Mouse (Mus musculus): Measurements from ENCODE around the gene Cmya5. TPM values are rescaled to one million over a fixed set of nuclear protein-coding genes. Genes with fewer than 3 reads are reported as not detected.
"Not testable (repeated sequence)": the region's sequence is repeated elsewhere in the genome, so short reads cannot be mapped to it uniquely, and the experiment has no call there.

Cmya5 gene
- polyA plus RNA-seq, 1 experiment = 1.5 TPM

DNA sequence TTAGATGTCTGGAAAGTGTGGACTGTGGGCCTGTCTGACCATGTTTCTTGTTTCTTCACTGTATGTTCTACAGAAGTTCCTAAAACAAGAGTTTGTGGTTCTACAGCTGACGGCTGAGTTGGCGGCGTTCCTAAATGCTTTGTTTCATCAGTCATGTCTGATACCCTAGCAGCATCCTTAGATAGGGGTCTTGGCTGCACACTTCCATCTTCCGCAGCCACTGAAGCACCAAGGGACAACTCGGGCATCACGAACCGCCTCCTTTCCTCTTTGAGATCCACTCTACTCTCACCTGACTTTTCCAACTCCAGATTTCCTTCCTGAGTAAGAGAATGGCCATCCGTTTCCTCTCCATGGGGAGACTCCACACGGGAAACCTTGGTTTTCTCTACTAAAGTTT is 53.3 kb downstream of the Cmya5 start:
- Histone ChIP-seq H3K36me3 (ENCODE audit: control insufficient read depth, insufficient read depth, low read length) (no peaks in the 10 kb centered on the region), H3K27me3 (ENCODE audit: control insufficient read depth, insufficient read depth, low read length) (no peaks in the 10 kb centered on the region), H3K4me3 (ENCODE audit: control insufficient read depth, insufficient read depth, low read length) (no peak overlapping the region), H3K4me1 (replicated peaks; ENCODE audit: control insufficient read depth, insufficient read depth, low read length) (peaks cover 41% of the 10 kb centered on the region), H3K27ac (ENCODE audit: control insufficient read depth, insufficient read depth, low read length) (no peak overlapping the region)
- 78% methylated on average over 9 of the region's 9 CpGs for WGBS
- TF ChIP-seq POLR2A (IDR thresholded peaks at IDR 0.05; ENCODE audit: control insufficient read depth, extremely low read depth, insufficient read depth, low read length, poor library complexity) (no peak), CTCF (IDR thresholded peaks at IDR 0.05; ENCODE audit: borderline replicate concordance, control insufficient read depth, extremely low read depth, insufficient read depth, low read length, poor library complexity) (no peak)
- DNase-seq = no peak

DNA sequence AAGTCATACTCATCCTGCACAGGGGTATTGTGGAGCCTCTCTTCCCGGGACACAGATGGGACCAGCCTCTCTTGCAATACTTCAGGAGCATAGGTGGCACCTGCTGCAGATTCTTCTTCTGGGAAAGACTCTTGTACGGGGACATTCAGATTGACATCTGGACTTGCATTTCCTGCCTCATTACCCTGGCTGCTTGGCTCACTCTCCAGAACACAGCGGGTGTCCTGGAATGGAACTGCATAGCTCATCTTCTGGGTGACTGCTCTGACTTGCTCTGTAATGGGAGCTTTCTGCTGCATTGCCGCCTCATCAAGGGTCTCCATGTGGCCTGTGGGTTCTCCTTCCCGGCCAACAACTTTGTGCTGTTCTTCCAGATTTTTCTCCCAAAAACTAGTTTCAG is 55.0 kb downstream of the Cmya5 start:
- TF ChIP-seq CTCF (IDR thresholded peaks at IDR 0.05; ENCODE audit: borderline replicate concordance, control insufficient read depth, extremely low read depth, insufficient read depth, low read length, poor library complexity) (no peak), POLR2A (IDR thresholded peaks at IDR 0.05; ENCODE audit: control insufficient read depth, extremely low read depth, insufficient read depth, low read length, poor library complexity) (no peak)
- H3K27ac ChIP-seq (ENCODE audit: control insufficient read depth, insufficient read depth, low read length) = no peak overlapping the region
- H3K36me3 ChIP-seq (ENCODE audit: control insufficient read depth, insufficient read depth, low read length) = no peaks in the 10 kb centered on the region
- 78% methylated on average over 5 of the region's 5 CpGs for WGBS
- H3K4me3 ChIP-seq (ENCODE audit: control insufficient read depth, insufficient read depth, low read length) = no peak overlapping the region
- H3K4me1 ChIP-seq (replicated peaks; ENCODE audit: control insufficient read depth, insufficient read depth, low read length) = peaks cover 25% of the 10 kb centered on the region
- no peaks in the 10 kb centered on the region for H3K27me3 ChIP-seq (ENCODE audit: control insufficient read depth, insufficient read depth, low read length)
- no peak for DNase-seq

DNA sequence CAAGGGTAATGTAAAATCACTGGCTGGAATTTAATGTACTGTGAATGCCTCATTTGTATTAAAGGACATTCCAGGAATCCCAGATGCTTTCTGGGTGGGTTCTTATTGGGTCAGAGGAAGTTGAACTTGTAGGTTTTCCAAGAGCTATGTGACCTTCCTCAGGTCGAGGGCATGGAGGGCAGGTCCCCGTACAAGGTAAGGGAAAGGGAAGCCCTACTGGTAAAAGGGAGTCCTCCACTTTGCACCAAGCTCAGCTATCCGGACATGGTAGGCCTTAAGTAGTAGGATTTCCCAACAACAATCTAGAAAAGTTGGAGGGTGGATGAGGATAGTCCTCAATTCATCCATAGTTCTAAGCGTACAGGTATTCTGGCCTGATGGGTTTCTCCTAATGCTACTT is 58.8 kb downstream of the Cmya5 start:
- H3K36me3 ChIP-seq (ENCODE audit: control insufficient read depth, insufficient read depth, low read length) = no peaks in the 10 kb centered on the region
- 91% methylated on average over 4 of the region's 4 CpGs for WGBS
- H3K27ac ChIP-seq (ENCODE audit: control insufficient read depth, insufficient read depth, low read length) = no peak overlapping the region
- H3K27me3 ChIP-seq (ENCODE audit: control insufficient read depth, insufficient read depth, low read length) = no peaks in the 10 kb centered on the region
- H3K4me1 ChIP-seq (replicated peaks; ENCODE audit: control insufficient read depth, insufficient read depth, low read length) = peaks cover 7% of the 10 kb centered on the region; the same call in 1 of the 2 replicates
- no peak overlapping the region for H3K4me3 ChIP-seq (ENCODE audit: control insufficient read depth, insufficient read depth, low read length)
- no peak for DNase-seq
- TF ChIP-seq CTCF (IDR thresholded peaks at IDR 0.05; ENCODE audit: borderline replicate concordance, control insufficient read depth, extremely low read depth, insufficient read depth, low read length, poor library complexity) = no peak
- no peak for TF ChIP-seq POLR2A (IDR thresholded peaks at IDR 0.05; ENCODE audit: control insufficient read depth, extremely low read depth, insufficient read depth, low read length, poor library complexity)

DNA sequence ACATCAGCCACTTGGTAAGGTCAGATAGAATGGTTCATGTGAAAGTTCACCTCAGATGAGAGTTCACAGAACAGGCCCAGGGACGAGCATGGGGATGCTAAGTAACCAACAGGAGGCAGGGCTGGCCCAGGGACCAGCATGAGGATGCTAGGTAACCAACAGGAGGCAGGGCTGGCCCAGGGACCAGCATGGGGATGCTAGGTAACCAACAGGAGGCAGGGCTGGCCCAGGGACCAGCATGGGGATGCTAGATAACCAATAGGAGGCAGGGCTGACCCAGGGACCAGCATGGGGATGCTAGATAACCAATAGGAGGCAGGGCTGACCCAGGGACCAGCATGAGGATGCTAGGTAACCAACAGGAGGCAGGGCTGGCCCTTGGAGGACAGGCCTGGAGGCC is 62.2 kb downstream of the Cmya5 start:
- not testable (repeated sequence) for H3K27me3 ChIP-seq (ENCODE audit: control insufficient read depth, insufficient read depth, low read length); DNase-seq
- WGBS = 95% methylated on average over 1 of the region's 1 CpGs

DNA sequence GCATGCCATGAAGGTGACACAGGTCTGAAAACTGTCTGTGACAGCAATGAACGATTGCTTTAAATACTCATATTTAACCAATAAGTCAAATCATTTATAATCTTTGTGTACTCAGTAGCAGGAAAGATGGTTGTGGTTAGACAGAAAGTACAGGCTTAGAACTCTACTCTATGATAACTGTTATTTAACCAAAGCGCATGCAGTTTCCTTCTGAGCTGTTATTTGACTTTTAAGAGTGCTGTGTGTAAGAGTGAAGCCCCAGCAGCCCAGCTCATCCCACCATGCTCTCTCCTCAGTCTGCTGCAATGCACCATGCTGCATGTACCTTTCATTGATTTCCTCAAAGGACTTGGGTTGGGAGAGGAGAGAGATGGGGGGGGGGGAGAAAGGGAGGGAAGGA is 63.7 kb downstream of the Cmya5 start:
- WGBS = 69% methylated on average over 2 of the region's 2 CpGs
- Histone ChIP-seq H3K27ac (ENCODE audit: control insufficient read depth, insufficient read depth, low read length) (no peak overlapping the region), H3K36me3 (ENCODE audit: control insufficient read depth, insufficient read depth, low read length) (no peaks in the 10 kb centered on the region), H3K4me1 (replicated peaks; ENCODE audit: control insufficient read depth, insufficient read depth, low read length) (peaks cover 2% of the 10 kb centered on the region; the same call in 1 of the 2 replicates), H3K27me3 (ENCODE audit: control insufficient read depth, insufficient read depth, low read length) (no peaks in the 10 kb centered on the region), H3K4me3 (ENCODE audit: control insufficient read depth, insufficient read depth, low read length) (no peak overlapping the region)
- no peak for DNase-seq
- TF ChIP-seq POLR2A (IDR thresholded peaks at IDR 0.05; ENCODE audit: control insufficient read depth, extremely low read depth, insufficient read depth, low read length, poor library complexity) = no peak
- TF ChIP-seq CTCF (IDR thresholded peaks at IDR 0.05; ENCODE audit: borderline replicate concordance, control insufficient read depth, extremely low read depth, insufficient read depth, low read length, poor library complexity) = no peak

More for the DNA sequence above, 62.2 kb downstream of the Cmya5 start:
- H3K36me3 ChIP-seq (ENCODE audit: control insufficient read depth, insufficient read depth, low read length); H3K27ac ChIP-seq (ENCODE audit: control insufficient read depth, insufficient read depth, low read length); H3K4me1 ChIP-seq (replicated peaks; ENCODE audit: control insufficient read depth, insufficient read depth, low read length); H3K4me3 ChIP-seq (ENCODE audit: control insufficient read depth, insufficient read depth, low read length): not testable (repeated sequence)

DNA sequence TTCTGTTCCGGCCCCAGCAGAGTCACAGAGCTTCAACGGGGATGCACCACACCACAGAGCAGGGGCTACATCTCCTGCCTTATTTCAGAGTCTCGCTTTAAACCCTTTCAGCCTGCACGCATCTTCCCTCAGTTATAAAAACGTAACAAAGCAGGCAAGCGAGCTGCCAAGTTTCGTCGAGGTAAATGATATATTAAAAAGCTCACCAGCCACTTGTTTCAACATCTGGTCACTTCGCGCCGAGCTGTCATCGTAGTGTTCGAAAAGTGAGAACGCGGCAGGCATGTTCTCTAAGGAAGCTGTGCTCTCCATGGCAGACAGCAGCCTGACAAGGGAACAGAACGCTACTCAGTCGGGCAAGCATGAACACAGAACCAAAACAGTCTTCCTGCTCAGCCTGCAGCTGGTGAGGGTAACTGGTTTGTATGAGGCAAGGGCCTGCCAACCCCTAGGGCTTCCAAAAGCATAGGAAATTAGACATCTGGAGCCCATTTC is 70.3 kb downstream of the Cmya5 start:
- no peaks in the 10 kb centered on the region for H3K27me3 ChIP-seq (ENCODE audit: control insufficient read depth, insufficient read depth, low read length)
- H3K36me3 ChIP-seq (ENCODE audit: control insufficient read depth, insufficient read depth, low read length) = no peaks in the 10 kb centered on the region
- H3K4me1 ChIP-seq (replicated peaks; ENCODE audit: control insufficient read depth, insufficient read depth, low read length) = peaks cover 23% of the 10 kb centered on the region
- H3K27ac ChIP-seq (ENCODE audit: control insufficient read depth, insufficient read depth, low read length) = peak overlapping the region; percentile 69
- WGBS = 58% methylated on average over 17 of the region's 17 CpGs
- DNase-seq = no peak
- 0 out of 2 replicates have a peak overlapping the region, but pooled peaks have one; percentile 8 for H3K4me3 ChIP-seq (ENCODE audit: control insufficient read depth, insufficient read depth, low read length)
- TF ChIP-seq POLR2A (IDR thresholded peaks at IDR 0.05; ENCODE audit: control insufficient read depth, extremely low read depth, insufficient read depth, low read length, poor library complexity) (no peak), CTCF (IDR thresholded peaks at IDR 0.05; ENCODE audit: borderline replicate concordance, control insufficient read depth, extremely low read depth, insufficient read depth, low read length, poor library complexity) (no peak)

DNA sequence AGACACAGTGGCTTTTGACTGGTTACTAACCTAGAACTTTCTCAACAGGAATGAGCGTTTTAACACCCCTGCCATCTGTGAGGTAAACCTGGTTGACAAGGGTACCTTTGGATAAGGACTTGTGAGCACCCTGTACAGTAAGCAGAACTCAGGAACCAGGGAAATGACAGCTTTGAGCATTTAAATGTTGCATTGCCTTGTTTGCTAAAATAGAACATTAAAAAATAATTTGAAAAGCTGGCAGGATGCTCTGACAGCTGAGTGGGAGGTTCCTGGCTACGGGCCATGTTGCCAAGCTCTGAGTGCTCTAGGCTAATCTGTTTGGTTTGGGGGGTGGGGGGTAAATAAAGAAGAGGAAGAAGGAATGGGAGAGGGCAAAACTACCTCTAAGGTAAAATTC is 70.9 kb downstream of the Cmya5 start:
- DNase-seq = no peak
- WGBS = 33% methylated on average over 2 of the region's 2 CpGs
- TF ChIP-seq POLR2A (IDR thresholded peaks at IDR 0.05; ENCODE audit: control insufficient read depth, extremely low read depth, insufficient read depth, low read length, poor library complexity) (no peak), CTCF (IDR thresholded peaks at IDR 0.05; ENCODE audit: borderline replicate concordance, control insufficient read depth, extremely low read depth, insufficient read depth, low read length, poor library complexity) (no peak)

More for the DNA sequence above, 70.9 kb downstream of the Cmya5 start:
- Histone ChIP-seq H3K4me1 (replicated peaks; ENCODE audit: control insufficient read depth, insufficient read depth, low read length) (peaks cover 23% of the 10 kb centered on the region), H3K4me3 (ENCODE audit: control insufficient read depth, insufficient read depth, low read length) (no peak overlapping the region), H3K36me3 (ENCODE audit: control insufficient read depth, insufficient read depth, low read length) (no peaks in the 10 kb centered on the region), H3K27me3 (ENCODE audit: control insufficient read depth, insufficient read depth, low read length) (no peaks in the 10 kb centered on the region), H3K27ac (ENCODE audit: control insufficient read depth, insufficient read depth, low read length) (peak overlapping the region; percentile 69; the same call in 1 of the 2 replicates)
